Mouse (Mus musculus): ENCODE results near the gene Dnajb7. TPM values are rescaled to one million over a fixed set of nuclear protein-coding genes. Genes with fewer than 3 reads are reported as not detected.

Dnajb7 gene
- 1 to 10 TPM; 2.1 to 3.2 (median 2.2) TPM for polyA plus RNA-seq (2017; shearing (Covaris generic))

DNA sequence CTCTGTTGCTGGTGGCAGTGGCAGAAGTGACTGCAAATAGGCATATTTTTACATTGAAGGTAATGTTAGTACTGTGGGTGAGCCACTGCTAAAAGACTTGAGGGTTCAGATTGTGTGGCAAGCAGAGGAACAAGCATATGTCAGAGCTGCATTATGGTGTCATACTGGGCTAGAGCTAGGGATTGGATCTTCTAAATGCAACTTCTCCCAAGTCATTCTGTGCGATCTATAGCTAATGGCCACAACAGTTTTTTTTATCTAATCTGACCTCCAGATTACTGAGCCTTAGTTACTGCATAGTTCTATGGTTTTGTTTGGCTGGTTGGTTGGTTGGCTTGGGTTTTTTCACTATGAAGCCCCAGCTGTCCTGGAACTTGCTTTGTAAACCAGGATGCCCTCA is at the start of gene Dnajb7:
Gene Dnajb7, minus strand, starts transcription at position 101 of the 400 bp plus-strand sequence.
- ATAC-seq, result no peak

DNA sequence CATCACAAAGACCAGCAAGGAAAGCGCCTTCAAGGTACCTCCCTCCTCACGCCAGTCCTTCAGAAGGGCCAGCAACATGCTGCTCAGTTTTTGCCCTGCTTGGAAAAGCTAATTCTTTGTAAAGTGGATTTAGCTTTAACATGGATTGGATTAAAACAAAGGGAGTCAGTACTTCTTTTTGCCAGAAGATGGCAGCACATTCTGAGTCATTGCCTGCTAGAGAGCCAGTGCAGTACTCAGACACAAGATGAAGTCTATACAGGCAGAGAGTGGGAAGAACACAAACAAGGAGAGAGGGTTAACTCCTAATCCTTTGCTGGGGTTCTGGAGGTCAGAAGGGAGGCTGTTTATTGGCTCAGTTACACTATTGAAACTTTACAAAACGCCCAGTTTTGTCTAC is 40.4 kb upstream of the Dnajb7 start:
- peak; percentile 50 for ATAC-seq

DNA sequence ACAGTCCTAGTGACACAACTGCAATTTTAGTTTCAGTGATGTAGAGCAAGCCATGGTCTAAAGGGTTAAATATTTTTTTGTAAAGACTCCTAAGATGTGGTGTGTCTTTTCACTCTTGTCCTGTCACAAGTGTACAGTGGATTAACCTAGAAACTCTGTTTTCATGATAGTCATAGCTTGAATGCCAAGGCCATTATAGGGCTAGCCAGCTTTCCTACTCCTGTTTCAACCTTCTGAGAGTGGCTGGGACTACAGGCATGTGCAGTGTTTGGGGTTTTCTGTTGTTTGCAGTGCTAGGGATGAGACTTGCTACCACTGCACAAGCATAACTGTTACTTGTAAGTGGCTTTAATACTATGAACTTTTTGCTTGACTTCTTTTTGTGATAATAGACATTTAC is 31.1 kb upstream of the Dnajb7 start:
- no peak for ATAC-seq

DNA sequence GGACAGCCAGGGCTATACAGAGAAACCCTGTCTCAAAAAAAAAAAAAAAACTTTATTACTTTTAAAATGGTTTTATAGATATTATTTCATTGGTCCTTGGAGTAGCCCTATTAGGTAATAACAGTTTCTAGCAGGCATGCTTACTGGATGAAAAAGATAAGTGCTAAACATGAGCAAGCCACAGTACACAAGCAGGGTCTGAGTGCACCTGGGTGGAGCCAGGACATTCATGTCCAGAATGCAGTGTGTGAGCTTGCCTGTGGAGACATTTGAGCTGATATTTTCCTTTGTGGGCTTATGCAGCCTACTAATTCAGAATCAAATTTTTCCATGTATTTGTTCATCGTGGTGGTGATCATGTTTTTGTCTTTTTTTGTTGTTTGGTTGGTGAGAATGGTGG is 30.2 kb upstream of the Dnajb7 start:
- no peak for ATAC-seq

DNA sequence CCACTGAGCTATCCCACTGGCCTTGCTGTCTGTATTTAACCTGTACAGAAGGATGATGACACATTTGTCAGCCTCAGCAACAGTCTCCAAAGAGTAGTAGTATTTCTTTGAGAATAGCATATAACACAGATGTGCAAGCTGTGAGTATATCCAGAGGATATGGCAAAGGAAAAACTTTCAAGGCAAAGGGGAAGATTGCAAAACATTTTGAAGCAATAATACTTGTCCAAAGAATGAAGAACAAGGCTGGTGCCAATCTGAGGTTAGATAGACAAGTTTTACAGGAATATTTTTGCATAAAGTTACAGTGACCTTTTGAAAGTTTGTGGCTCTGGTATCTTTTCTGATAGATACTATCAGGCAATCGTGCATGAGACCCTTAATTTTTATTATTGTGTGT is 23.1 kb upstream of the Dnajb7 start:
- ATAC-seq, result no peak

- ATAC-seq, result no peak
These were observed 19.8 kb upstream of the Dnajb7 start for GRCm38 (mm10) chr15:81427947-81428346.

DNA sequence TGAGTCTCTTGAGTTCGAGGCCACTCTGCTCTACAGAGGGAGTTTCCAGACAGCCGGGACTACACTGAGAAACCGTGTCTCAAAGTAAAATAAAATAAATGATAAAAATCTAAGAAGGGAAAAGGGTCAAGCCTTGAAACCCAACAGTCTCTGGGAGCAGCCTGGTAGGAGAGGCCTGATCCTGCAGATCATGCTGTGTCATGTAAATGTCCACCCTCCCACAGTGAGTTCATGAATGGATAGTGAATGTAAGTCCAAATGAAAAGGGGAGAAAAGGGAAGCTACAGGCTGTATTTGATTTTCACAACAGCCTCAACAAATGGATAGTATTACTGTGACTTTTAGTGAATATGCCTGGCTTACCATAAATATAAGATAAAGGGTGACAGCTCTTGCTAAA is 17.2 kb upstream of the Dnajb7 start:
- ATAC-seq, result no peak

DNA sequence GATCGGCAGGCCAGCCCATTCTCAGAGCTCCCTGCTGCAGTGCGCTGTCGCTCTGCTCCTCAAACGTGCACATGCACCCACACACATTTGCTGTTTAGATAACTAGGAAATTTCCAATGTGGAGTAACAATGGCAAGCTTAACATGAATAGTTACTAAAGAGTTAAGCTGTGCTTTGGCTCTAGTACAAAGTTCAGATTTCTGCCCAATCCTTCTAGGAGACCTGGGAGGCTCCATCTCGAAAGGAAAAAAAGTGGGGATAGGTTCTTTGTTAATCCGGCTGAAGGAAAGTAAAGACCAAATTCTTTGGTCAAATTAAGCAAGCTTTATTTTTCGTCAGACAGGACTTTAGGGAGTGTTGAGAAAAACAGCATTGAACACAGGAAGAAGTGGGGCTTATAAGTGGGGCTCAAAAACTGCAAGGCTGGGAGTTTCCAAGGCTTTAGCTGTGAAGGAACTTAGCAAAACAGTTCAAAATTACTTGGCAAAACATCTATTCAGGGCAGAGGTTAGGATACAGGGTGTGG is 14.1 kb upstream of the Dnajb7 start:
- ATAC-seq, result no peak

DNA sequence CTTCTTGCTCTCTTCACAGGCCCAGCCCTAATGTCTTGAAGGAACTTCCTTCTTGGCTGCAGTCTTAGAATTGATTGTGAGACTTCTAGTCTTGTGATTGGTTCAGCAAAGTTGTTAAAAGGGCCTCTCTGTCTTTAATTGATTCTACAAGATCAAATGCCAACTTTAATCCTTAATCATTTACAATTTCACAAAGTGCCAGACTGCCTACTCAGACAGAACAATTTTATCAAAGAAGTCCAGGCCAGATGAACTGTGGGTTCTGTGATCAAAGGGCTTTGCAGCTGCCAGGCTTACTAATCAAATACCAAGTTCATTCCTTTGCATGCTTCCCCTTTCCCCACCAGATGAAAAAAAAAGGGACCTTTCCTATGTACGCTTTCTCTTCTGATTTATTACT is 13.4 kb upstream of the Dnajb7 start:
- no peak for ATAC-seq

GRCm38 (mm10) chr15:81418065-81418464 is 10.0 kb upstream of the Dnajb7 start:
- no peak for ATAC-seq

GRCm38 (mm10) chr15:81416763-81417310 is 8.7 kb upstream of the Dnajb7 start:
- ATAC-seq, result peak; percentile 60

GRCm38 (mm10) chr15:81405008-81405407 is 3.1 kb downstream of the Dnajb7 start:
- ATAC-seq, result no peak

DNA sequence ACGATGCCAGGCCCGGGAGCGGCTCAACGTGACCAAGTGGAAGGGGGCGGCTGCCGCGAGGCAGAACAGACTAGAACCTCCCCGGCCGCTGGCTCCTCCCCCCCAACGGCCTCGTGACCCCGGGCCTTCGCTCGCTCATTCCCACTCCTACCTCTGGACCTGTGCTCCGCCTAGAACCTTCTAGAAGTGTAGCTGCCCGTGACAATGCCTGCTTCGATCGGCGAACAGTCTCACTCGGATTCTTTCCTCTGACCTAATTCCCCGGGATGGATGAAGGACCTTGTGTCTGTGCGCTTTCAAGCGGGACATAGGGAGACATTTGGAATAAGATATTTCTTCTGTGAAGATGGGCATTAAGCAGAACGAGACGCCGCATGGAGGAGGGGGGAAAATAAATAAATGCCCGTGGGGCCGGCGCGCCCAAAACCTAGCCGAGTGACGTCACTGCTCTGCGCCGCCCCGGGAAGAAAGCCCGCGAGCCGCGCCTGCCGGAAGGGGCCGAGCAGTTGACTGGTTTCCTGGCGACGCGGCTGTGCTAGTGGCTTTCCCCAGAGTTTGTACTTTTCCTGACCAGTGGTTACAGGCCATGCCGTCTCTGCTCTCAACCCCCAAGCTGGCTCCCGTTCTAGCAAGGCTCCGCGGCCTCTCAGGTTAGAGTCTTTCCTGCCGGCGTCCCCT is 8.3 kb downstream of the Dnajb7 start, which contains the start of the genes St13 and Xpnpep3:
Gene St13, minus strand, starts transcription at position 440 of the 678 bp plus-strand sequence.
Gene Xpnpep3, plus strand, starts transcription at position 501 of the 678 bp plus-strand sequence.
- peak; percentile 95 for ATAC-seq

DNA sequence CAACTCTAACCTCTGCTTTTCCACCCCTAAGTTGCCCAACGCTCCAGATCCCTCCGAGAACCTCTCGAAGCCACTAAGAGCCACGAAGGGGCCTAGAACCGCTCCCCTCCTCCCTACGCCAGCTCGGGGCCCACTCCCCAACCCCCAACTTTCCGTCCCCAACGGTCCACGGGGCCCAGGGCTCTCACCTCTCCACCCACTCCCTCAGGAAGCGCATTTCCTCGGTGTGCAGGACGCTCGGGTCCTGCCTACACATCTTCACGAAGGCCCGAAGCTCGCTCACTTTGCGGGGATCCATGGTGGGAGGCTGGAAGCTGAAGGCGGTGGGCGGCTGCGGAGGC is 8.8 kb downstream of the Dnajb7 start:
- ATAC-seq, result peak; percentile 64

GRCm38 (mm10) chr15:81398189-81398588 is 9.9 kb downstream of the Dnajb7 start:
- no peak for ATAC-seq

GRCm38 (mm10) chr15:81394211-81394915 is 13.7 kb downstream of the Dnajb7 start:
- no peak for ATAC-seq

DNA sequence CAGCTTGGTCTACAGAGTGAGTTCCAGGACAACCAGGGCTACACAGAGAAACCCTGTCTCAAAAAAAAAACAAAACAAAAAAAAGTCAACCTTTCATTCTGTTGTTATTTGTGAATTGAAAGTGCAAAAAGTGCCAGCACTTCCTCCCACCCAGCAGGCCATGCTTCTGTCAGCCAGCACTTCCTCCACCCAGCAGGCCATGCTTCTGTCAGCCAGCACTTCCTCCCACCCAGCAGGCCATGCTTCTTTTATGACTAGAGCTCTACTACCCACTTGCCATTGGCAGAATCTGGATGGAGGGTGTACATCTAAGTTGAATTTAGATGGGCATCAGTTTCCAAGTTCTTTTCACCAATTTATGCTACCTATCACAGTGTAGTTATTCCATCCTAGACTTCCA is 15.1 kb downstream of the Dnajb7 start:
- ATAC-seq, result peak; percentile 71

DNA sequence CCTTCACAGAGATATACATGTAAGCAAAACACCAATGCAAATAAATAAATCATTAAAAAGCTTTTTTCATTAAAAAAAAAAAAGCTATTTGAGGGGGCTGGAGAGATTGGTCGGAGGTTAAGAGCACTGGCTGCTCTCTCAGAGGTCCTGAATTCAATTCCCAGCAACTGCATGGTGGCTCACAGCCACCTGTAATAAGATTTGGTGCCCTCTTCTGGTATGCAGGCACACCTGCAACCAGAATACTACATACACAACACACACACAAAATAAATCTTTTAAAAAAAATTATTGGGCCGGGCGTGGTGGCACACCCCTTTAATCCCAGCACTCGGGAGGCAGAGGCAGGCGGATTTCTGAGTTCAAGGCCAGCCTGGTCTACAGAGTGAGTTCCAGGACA is 21.8 kb downstream of the Dnajb7 start:
- no peak for ATAC-seq

- no peak for ATAC-seq
These were observed 29.3 kb downstream of the Dnajb7 start for GRCm38 (mm10) chr15:81378845-81379244.

GRCm38 (mm10) chr15:81374621-81375020 is 33.5 kb downstream of the Dnajb7 start:
- no peak for ATAC-seq

DNA sequence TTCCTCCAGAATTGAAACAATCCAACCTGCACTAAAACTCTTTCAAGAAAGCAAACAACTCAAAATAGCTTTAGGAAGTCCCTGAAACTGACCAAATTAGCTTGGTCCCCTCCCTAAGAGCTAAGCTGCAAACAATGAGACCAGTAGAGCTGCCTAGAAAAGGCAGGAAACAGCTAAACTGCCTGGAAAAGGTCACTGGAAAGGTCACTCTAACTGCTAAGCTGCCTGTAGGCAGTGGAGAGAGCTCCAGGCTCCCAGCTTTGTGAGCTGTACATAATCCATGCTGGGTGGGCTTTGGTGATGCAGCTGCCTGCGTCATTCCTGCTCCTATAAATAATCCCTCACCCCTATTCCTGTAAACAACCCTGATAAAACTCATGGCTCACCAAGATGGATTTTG is 37.7 kb downstream of the Dnajb7 start:
- no peak for ATAC-seq

- ATAC-seq, result no peak
These were observed 39.5 kb downstream of the Dnajb7 start for GRCm38 (mm10) chr15:81368601-81369000.

GRCm38 (mm10) chr15:81366241-81366640 is 41.9 kb downstream of the Dnajb7 start:
- no peak for ATAC-seq

DNA sequence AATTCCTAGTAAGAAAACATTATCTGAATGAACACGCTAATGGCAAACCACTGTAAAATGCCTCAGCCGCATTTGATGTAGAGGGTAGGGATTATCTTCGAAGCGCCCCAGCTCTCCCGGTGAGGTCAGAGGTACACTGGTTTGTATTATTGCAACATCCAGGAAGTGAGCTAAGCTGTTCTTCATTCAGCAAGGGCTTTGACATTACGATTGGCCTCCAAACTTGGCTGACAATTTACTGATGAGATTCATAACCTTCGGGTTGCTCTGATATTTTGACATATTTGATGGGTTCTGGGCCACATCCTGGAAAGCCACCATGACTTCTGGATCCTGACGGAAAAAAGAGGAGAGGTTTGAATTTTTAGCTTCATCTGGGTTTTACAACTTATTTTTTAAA is 42.9 kb downstream of the Dnajb7 start:
- no peak for ATAC-seq

Measured in inflammation-experienced regulatory T-cells, adult 6 months (primary cell).